Mouse (Mus musculus) mouse embryonic stem cell (cell line): ENCODE measurements around the gene Gm10406.
"Not testable (repeated sequence)": the region's sequence is repeated elsewhere in the genome, so short reads cannot be mapped to it uniquely, and the experiment has no call there.

ENCODE experiments used
- in situ Hi-C, 2 experiments: fragments of 300-500 bp; cut with MboI; formaldehyde crosslinking; loops; 1 replicate in 1 of 2; 3 replicates in 1 of 2; pipeline ENCODE4 v1.14.3; 2019 to 2020; ENCODE audit warnings: low sequenced_read_pairs in 2 of 2, low pct_unique_long_range_greater_than_20kb in 1 of 2, mixed read lengths in 1 of 2; ENCODE audit not compliant: unreplicated experiment in 1 of 2

Gene Gm10406

GRCm38 (mm10) chr14:7026781-7027749, at the start of gene Gm10406:
Gm10406 (minus strand) TSS chr14:7027449.
- in situ Hi-C loops = not testable (repeated sequence)

- in situ Hi-C loops = not testable (repeated sequence)
Measured at GRCm38 (mm10) chr14:7044870-7045269, 17.6 kb upstream of the Gm10406 start, which contains the start of gene Gm3685. Gm3685 (minus strand) TSS chr14:7044970.

GRCm38 (mm10) chr14:7026274-7026673, 975 bp downstream of the Gm10406 start:
- in situ Hi-C loops = not testable (repeated sequence)

- in situ Hi-C loops = not testable (repeated sequence)
Measured at GRCm38 (mm10) chr14:6973718-6974117, 53.5 kb downstream of the Gm10406 start, which contains the start of gene Gm6356. Gm6356 (minus strand) TSS chr14:6973818.
